Mouse (Mus musculus) frontal cortex, postnatal 36 days (tissue): Measurements from ENCODE around the gene Naa16.

ENCODE experiments used
- DNase-seq, 2 experiments: peaks; one replicate each; pipeline ENCODE4 v3.0.0; 2022; ENCODE audit warnings: low spot score in 2 of 2

Gene Naa16

GRCm38 (mm10) chr14:79298314-79298992, 92.1 kb downstream of the Naa16 start:
- DNase-seq = no peak

GRCm38 (mm10) chr14:79296836-79297235, 93.7 kb downstream of the Naa16 start:
- no peak for DNase-seq

GRCm38 (mm10) chr14:79296201-79296600, 94.4 kb downstream of the Naa16 start:
- DNase-seq = no peak

DNA sequence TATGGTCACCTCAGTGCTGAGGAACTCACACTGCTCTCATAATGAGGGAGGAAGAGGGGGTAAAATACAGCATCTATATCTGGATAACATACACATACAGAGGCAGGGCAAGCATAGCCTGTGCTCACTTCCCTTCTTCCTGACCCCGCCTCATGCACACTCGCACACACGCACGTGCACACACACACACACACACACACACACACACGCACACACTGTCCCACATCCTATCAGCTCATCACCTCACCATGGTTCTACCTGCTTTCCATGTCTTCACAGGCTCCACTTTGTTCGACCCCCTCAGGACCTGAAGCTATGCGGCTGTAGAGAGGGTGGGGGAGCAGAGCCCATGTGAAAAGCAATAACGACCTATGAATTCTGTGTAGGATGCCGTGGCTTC, 95.0 kb downstream of the Naa16 start:
- no peak for DNase-seq

GRCm38 (mm10) chr14:79294950-79295349, 95.6 kb downstream of the Naa16 start:
- DNase-seq = no peak

GRCm38 (mm10) chr14:79294051-79294814, 96.3 kb downstream of the Naa16 start:
- DNase-seq = no peak

GRCm38 (mm10) chr14:79293119-79293780, 97.3 kb downstream of the Naa16 start:
- no peak for DNase-seq

GRCm38 (mm10) chr14:79291629-79292028, 98.9 kb downstream of the Naa16 start:
- DNase-seq = no peak

DNA sequence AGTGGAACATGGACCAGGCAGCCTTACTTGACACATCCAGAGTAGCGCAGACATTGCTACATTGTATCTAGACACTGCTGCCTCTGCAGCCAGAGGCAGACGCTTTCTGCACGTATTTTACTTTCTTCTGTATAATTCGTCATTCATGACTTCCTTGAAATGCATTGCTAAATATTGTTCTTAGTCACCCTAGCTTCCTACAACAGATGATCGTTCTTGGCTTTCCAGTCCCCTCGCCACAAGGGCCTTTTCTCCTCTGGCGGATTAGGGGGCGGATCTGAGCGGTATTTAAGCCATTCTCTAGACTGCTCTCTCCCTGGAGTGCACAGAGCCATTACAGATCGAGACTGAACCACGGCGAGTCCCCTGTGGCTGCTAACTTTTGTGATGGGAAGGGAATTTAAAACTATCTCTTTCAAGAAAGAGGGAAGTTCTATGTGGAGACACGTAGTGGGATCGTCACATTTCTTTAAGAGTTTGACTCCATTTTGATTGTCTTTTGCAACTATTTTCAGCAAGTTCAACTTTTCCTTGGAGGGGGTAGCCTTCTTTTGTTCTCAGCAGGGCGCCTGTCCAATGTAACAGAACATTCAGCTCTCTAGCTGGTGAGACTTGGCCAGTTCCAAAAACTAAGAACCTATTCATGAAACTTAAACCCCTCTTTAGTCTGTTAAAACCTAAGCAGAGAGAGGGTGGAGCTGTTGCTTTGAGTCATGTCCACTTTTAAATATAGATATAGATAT, 99.7 kb downstream of the Naa16 start:
- no peak for DNase-seq

DNA sequence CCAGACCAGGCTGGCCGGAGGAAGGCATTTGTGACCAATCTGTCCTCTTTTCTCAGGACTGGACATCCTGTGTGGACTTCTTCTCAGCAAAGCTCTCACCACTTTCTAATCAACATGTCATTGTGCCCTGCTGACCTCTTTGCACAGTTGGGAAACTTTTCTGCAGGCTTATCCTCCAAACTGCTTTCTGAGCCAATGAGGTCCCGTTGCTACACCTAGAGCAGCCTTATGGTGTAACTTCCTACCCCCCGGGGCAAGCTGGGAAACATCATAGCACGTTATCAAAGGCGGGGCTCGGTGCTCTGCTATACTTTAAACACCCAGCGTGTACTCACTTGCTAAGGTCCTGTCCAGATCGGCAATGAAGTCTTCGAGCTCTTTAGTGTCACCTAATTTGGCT, 100.7 kb downstream of the Naa16 start:
- no peak for DNase-seq

GRCm38 (mm10) chr14:79288280-79288679, 102.3 kb downstream of the Naa16 start:
- no peak for DNase-seq

GRCm38 (mm10) chr14:79287251-79287863, 103.2 kb downstream of the Naa16 start:
- DNase-seq = no peak

DNA sequence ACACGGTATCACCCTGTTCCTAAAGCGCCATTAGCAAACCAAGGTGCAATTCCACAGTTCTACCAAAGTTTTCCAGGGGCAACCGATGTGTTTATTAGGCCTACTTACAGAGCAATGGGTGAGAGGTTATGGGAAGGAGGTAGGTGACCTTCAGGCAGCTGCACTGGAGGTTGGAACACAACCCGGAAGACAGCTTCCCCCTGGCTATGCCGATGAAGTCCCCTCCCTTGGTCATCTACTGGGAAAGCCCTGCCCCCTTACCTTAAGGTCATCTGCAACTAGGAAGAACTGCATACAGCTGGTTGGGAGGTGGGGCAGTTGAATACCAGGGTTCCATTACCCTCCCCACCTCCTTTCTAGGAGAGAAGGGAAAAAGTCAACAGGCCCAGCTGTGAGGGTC, 105.0 kb downstream of the Naa16 start:
- DNase-seq = no peak

DNA sequence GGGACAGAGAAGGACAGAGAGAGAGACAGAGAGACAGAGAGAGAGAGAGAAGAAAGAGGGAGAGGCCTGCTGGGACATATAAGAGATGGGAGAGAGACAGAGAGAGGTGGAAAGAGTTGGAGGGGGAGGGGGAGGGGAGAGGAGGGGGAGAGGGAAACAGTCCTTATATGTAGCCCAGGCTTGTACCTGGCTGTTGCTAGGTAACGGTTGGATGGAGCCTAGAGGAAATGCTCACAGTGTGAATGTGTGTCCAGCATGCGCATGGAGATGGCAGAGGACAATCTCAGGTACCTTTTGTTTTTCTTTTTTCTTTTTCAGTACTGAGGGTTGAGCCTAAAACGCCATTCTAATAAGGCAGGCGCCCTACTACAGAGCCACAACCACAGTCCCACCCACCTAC, 106.0 kb downstream of the Naa16 start:
- no peak for DNase-seq

- DNase-seq = no peak
Observed at GRCm38 (mm10) chr14:79283952-79284351, 106.6 kb downstream of the Naa16 start.

GRCm38 (mm10) chr14:79281894-79282553, 108.6 kb downstream of the Naa16 start:
- no peak for DNase-seq

- no peak for DNase-seq
Observed at GRCm38 (mm10) chr14:79280456-79280855, 110.1 kb downstream of the Naa16 start.

GRCm38 (mm10) chr14:79279494-79279893, 111.1 kb downstream of the Naa16 start:
- no peak for DNase-seq

- no peak for DNase-seq
Observed at GRCm38 (mm10) chr14:79278927-79279326, 111.7 kb downstream of the Naa16 start.

DNA sequence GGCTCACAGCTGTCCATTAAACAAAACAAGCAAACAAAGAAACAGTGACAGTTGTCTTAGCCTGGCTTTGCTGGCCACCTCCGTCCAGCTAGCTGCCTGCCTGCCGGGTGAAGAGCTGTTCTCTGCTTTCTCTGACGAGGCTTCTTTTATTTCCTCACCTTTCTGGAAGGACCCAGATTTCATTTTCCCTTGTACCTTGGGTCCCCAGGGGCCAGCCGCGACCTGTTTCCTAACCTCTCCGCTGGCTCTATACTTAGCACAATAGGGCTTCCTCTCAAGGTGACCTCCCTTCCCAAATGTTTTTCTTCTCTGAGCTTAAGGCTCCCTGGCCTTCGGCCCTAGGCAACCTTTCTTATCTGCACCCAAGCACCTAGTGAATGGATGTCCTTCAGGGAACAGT, 112.7 kb downstream of the Naa16 start:
- no peak for DNase-seq

DNA sequence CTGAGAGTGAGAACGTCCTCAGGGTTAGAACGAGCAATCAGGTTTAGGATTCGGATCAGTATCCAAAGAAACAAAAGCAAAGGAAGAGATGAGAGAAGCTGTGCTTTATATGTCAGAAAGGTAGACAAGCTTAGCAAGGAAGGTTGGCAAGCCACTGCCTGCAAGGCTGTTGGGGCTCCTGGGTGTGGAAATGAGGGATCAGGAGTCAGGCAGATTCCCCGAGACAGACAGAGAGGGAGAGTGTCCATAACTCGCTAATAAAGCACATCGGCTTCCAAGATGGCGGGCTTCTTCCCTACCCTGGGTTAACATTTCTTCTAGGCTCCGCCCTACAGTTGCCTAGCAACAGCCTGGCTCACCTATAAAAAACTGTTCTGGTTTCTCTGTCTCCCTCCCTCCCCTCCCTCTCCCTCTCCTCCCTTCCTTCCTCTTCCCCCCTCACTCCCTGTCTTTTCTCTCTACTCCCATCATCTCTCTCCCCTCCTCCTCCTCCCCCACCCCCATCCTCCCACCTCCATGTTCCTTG, 114.6 kb downstream of the Naa16 start:
- no peak for DNase-seq
